Mouse (Mus musculus): ENCODE data around the gene Lasp1. TPM values are rescaled to one million over a fixed set of nuclear protein-coding genes. Genes with fewer than 3 reads are reported as not detected.
"Not testable (repeated sequence)": the region's sequence is repeated elsewhere in the genome, so short reads cannot be mapped to it uniquely, and the experiment has no call there.

The Lasp1 gene
- polyA plus RNA-seq, 1 experiment, result 251 TPM

DNA sequence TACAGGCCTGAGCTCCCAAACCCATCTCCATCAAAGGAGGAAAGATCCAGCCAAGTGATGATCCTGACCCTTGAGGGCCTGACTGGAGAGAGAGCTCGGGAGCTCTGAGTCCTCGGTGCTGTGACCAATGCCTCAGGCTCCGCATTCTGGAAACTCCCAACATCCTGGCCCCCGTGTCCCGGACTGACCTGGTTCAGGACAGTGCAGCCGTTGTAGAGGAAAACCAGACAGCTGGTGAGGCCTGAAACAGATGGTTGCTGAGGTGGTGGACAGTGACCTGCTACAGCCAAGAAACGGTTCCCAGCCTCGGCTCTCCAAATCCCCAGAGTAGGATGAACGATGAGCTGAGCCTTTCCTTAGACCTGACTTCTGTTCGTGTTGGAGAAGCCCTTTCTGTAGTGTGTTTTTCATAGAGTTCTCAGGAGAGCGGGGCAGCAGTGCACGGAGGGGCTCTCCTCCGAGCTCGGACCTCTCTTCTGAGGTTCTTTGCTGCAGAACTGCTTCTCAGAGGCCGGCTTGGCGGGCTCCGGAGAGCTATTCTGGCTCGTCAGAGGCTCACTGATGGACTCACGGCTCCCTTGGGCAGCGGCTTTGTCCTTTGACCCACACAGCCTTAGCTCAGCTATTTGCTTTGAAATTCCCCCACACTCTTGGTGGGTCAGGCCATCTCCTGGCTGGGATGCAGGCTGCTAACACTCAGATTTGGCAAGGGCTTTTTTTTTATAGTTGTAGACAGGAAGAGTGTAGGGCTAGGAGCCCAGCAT lies 24.2 kb downstream of the Lasp1 start:
- DNase-seq (ENCODE audit: low read depth, low spot score), result no peak

DNA sequence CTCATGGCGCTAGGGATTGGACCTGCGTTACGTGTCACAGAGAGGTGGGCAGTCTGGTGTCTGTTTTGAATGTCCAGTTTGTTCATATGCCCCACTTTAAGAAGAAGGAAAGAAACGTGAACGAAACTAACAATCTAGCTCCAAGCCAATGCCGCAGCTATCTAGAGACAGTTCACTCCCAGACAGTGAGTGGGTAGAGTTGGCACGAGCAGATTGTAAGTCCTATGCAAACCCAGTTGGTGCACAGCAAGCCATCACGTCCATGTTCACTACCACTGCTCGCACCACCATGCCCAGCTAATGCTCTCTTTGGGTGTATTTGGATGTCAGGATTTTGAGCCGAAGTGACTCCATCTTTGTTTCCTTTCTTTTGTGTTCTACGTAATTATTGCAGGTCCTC lies 25.4 kb downstream of the Lasp1 start:
- DNase-seq (ENCODE audit: low read depth, low spot score), result no peak
- WGBS, result 96% methylated on average over 11 of the region's 11 CpGs

More for the DNA sequence above, 24.2 kb downstream of the Lasp1 start:
- WGBS, result 71% methylated on average over 20 of the region's 20 CpGs

DNA sequence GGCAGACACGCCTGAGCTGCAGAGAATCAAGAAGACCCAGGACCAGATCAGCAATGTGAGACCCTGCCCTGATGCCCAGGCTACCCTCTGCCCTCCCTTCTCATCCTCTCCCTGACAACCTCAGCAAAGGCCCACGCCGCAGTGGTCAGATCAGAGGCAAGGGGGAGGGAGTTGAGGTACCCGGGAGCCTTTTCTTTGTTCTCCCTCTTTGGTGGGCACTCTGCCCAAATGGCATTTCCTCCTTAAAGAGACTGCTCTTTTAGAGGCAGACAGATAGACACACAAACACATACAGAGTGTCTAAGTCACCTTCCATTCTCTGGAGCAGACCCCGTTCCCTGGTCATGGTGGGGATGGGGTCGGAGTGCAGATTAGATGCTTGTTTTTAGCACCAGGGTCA lies 26.1 kb downstream of the Lasp1 start:
- 56% methylated on average over 6 of the region's 6 CpGs for WGBS
- no peak for DNase-seq (ENCODE audit: low read depth, low spot score)

DNA sequence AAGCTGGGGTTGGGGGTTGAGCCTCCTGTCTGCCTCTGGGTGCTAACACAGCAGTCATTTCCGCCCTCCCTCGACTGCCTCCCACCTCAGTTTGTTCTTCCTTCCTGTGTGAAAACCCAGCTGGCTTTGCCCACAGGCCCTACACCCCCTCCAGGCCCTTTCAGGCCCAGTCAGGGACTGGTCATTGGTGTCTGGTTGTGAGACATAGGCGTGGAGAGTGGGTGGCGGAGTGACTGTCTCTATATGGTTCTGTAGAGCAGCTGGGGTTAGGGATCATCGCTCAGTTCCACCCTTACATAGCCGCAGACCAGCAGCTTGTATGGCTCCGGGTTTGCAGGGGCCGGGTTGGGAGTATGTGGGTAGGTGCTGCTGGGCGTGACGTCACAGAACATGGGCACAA lies 26.5 kb downstream of the Lasp1 start:
- no peak for DNase-seq (ENCODE audit: low read depth, low spot score)
- 77% methylated on average over 10 of the region's 10 CpGs for WGBS

- DNase-seq (ENCODE audit: low read depth, low spot score), result no peak
- 57% methylated on average over 9 of the region's 9 CpGs for WGBS
Measured at GRCm38 (mm10) chr11:97825971-97826370, 27.2 kb downstream of the Lasp1 start.

GRCm38 (mm10) chr11:97826414-97826813 lies 27.6 kb downstream of the Lasp1 start:
- WGBS, result 43% methylated on average over 7 of the region's 7 CpGs
- no peak for DNase-seq (ENCODE audit: low read depth, low spot score)

DNA sequence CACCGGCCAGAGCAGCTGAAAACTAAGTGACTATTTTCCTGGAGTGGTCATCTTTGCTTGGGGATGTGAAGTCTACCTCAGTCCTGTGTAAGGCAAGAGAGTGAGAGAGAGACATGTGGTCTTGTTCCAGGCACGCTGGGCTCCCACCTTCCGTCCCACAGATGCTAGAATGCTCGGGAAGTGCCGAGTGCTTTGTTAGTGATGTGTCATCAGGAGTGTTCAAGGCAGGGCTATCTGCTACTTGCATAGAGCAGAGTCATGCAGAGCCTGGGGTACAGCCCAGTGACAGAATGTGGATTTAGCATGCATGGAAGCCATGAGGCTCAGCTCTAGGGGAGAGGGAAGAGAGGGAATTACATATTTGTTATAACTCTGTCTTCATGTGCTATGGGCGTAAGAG lies 28.9 kb downstream of the Lasp1 start:
- no peak for DNase-seq (ENCODE audit: low read depth, low spot score)
- WGBS, result 81% methylated on average over 6 of the region's 6 CpGs

DNA sequence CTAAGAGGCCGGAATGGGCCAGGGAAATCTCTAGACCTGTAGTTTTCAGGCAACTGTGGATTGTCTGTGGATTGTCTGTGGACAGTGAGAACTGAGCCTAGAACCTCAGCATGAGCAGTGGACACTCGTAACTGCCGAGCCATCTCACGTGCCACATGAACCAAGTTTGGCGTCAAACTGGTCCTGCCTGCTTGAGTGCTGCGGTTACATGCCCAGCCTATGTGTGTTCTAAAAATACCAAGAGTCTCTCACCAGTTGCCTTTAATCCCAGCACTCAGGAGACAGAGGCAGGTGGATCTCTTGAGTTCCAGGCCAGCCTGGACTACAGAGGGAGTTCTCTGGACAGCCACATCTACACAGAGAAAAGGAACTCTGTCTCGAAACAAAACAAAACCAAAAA lies 30.6 kb downstream of the Lasp1 start:
- 82% methylated on average over 7 of the region's 7 CpGs for WGBS

GRCm38 (mm10) chr11:97829913-97830476 lies 31.2 kb downstream of the Lasp1 start:
- DNase-seq (ENCODE audit: low read depth, low spot score), result no peak
- 76% methylated on average over 12 of the region's 12 CpGs for WGBS

More for the DNA sequence above, 30.6 kb downstream of the Lasp1 start:
- no peak for DNase-seq (ENCODE audit: low read depth, low spot score)

GRCm38 (mm10) chr11:97830501-97830900 lies 31.7 kb downstream of the Lasp1 start:
- 62% methylated on average over 6 of the region's 6 CpGs for WGBS
- DNase-seq (ENCODE audit: low read depth, low spot score), result no peak

DNA sequence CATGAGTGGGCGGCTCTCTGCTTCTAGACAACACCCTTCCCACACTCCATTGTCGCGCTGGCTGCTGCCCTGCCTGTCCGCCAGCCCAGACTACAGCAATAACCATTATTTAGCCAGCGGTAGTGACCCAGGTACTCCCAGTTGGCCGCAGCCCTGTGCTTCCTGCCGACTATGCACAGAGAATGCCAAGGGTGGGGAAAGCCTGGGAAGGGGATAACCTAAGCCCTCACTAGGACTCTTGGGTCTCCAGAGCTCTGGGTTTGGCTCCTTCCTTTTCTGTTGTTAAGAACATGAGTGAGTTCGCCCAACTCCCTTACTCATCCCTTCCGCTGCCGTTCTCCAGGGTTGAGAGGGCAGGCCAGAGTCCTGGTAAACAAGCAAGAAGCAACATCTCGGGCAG lies 33.2 kb downstream of the Lasp1 start:
- no peak for DNase-seq (ENCODE audit: low read depth, low spot score)
- 53% methylated on average over 11 of the region's 11 CpGs for WGBS

- no peak for DNase-seq (ENCODE audit: low read depth, low spot score)
- 94% methylated on average over 15 of the region's 15 CpGs for WGBS
Measured at GRCm38 (mm10) chr11:97833352-97833751, 34.6 kb downstream of the Lasp1 start.

DNA sequence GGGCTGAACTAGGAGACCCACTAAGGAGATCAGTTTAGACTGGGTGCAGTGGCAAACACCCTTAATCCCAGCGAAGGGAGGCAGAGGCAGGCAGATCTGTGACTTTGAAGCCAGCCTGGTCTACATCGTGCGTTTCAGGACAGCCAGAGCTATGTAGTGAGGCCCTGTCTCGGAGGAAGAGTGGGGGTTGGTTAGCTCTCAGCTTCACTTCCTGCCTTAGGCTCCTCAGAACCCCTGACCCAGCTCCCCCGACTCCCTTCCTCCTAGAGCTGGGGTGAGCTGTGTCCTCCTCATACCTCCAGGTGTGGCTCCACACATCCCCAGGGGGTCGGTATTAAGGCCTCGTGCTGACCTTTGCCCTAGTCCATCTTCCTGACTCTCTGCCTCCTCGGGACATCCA lies 37.7 kb downstream of the Lasp1 start:
- DNase-seq (ENCODE audit: low read depth, low spot score), result no peak
- WGBS, result 64% methylated on average over 8 of the region's 8 CpGs

DNA sequence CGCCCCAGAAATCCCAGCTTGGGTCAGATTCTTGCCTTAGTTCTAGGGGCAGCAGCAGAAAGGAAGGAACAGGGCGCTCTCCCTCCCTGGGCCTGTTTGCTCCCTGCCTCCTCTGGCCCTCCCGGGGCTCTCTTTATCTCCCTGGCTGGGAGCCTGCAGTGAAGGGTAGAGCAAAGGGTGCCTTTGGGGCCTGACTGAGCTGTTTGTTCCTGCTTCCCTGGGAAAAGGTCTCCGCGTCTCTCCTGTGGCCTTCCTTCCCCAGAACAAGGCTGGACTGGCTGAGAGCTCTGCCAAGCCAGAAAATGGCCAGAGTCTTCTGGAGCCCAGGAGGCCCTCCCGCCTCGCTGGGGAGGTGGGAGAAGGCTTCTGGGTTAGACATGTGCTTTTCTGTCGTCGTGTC lies 38.3 kb downstream of the Lasp1 start:
- 79% methylated on average over 9 of the region's 9 CpGs for whole genome bisulfite sequencing
- DNase-seq (ENCODE audit: low read depth, low spot score), result not testable (repeated sequence)

GRCm38 (mm10) chr11:97837641-97838149 lies 38.9 kb downstream of the Lasp1 start:
- 68% methylated on average over 7 of the region's 7 CpGs for WGBS
- DNase-seq (ENCODE audit: low read depth, low spot score), result no peak

GRCm38 (mm10) chr11:97838779-97839440 lies 40.1 kb downstream of the Lasp1 start:
- no peak for DNase-seq (ENCODE audit: low read depth, low spot score)
- WGBS, result 45% methylated on average over 10 of the region's 10 CpGs

DNA sequence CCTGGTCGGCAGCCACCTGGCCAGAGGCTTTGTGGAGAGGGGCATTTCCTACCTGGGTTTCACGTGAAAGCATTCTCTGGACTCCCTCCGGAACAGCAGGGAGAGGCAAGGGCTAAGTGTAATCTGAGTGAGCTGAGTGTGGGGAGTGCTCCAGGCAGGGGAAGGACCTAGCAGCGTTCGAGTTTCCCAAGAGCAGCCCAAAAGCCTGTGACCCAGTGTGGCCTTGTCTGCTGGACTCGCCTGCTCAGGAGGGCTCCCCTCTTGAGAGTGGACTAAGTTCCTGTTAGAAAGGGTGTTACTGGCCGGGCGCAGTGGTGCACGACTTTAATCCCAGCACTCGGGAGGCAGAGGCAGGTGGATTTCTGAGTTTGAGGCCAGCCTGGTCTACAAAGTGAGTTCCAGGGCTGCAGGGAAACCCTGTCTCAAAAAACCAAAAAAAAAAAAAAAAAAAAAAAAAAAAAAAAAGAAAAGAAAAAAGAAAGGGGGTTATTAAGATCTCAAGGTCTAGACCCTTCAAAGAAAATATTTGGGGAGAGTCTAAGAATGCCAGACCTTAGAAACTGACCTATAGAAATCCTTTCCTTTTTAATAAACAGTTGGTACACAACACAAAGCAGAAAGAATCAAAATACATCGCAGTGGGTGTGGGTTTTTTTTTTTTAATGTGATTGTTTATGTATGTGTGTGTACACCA lies 40.8 kb downstream of the Lasp1 start:
- 61% methylated on average over 11 of the region's 11 CpGs for WGBS
- no peak for DNase-seq (ENCODE audit: low read depth, low spot score)

DNA sequence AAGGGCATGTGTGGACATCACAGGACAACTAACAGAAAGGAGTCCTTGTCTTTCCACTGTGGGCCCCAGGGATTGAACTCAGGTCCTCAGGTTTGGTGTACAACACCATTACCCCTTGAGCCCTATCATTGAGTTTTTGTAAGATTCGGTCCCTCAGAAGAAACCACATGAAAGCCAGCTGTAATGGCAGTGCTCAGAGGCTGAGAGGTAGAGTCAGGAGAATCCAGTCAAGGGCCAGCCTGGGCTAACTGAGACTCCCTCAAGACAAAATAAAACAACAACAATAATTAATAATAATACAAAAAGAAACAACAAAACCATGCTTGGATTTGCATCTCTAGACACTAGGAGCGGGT lies 41.3 kb downstream of the Lasp1 start:
- no peak for DNase-seq (ENCODE audit: low read depth, low spot score)
- WGBS, result 57% methylated on average over 2 of the region's 2 CpGs

DNA sequence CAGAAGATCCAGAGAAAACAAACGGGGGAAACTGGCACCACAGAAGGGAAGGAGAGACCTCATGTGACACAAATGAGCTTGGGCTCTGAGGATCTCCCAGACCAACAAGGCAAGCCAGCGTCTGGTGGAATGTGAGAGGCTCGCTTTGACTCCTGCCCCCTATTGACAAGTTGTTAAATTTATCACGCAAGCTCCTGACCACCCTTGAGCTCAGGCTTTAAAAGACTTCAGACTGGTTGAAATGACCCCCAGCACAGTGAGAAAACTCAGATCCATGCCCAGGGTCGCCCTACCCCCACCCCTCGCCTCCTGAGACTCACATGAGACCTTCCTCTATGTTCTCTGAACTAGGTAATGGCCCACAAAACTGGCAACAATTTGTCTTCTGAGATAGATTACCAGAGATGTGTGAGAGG lies 41.7 kb downstream of the Lasp1 start, which contains the start of gene B230217C12Rik:
B230217C12Rik (plus strand) TSS at position 242 of the 416 bp plus-strand sequence.
- DNase-seq (ENCODE audit: low read depth, low spot score), result no peak
- 4% methylated on average over 6 of the region's 6 CpGs for WGBS

DNA sequence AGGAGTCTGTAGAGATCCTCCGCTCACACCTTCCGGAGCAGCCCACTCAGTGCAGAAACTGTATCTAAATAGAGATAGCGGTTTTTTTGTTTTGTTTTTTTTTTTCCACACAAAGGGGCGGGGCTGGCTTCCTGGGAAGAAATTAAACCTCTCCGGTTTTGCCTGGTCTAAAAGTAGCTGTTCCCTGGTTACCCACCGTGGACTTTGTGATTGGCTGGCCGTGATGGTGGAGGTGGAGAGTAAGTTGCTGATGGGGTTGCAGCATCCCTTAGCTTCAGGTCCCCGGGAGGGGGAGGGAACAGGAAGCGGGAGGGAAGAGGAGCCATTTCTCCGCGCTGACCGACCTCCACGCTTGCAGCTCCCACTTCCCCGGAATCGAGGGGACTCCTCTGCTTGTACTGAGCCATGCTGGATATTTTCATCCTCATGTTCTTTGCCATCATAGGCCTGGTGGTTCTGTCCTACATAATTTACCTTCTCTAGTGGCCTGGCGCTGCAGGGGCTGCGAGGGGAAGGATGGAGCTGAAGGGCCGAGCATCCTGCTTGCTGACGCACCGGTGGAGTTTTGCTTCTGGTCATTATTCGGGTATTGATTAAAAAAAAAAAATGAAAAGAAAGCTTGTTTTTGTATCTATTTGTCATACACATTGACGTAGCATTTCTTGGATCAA lies 42.3 kb downstream of the Lasp1 start:
- 13% methylated on average over 22 of the region's 22 CpGs for WGBS
- no peak for DNase-seq (ENCODE audit: low read depth, low spot score)
